Mouse (Mus musculus): ENCODE results near the gene Tent5b. TPM values are rescaled to one million over a fixed set of nuclear protein-coding genes. Genes with fewer than 3 reads are reported as not detected.

The Tent5b gene
- 1.4 and 2.8 TPM in 2 replicates for polyA plus RNA-seq (2014; fragmentation: Nextera tagmentation; extraction: Ambion mirVana)

GRCm38 (mm10) chr4:133479458-133480184 lies at the start of gene Tent5b:
TSS of gene Tent5b (plus strand) at chr4:133480132.
- Histone ChIP-seq H3K27me3 (replicated peaks; ENCODE audit: control insufficient read depth, insufficient read depth, low read length) (peaks cover 16% of the 10 kb centered on the region), H3K36me3 (ENCODE audit: control insufficient read depth, insufficient read depth, low read length) (no peaks in the 10 kb centered on the region), H3K4me3 (ENCODE audit: low read depth, low read length) (peak within 1 kb of the TSS; percentile 47), H3K9me3 (ENCODE audit: control insufficient read depth, low read length) (no peaks in the 10 kb centered on the region), H3K27ac (replicated peaks; ENCODE audit: low read depth, low read length) (no peak within 1 kb of the TSS), H3K4me2 (ENCODE audit: low read depth, low read length) (peak within 1 kb of the TSS; percentile 63), H3K9ac (ENCODE audit: low read depth, low read length) (peak within 1 kb of the TSS; percentile 40), H3K4me1 (ENCODE audit: control insufficient read depth, insufficient read depth, low read length) (peaks cover 15% of the 10 kb centered on the region)
- ATAC-seq (ENCODE audit: low read depth) (peak; percentile 99), DNase-seq (ENCODE audit: low spot score) (peak; percentile 99)
- 4% methylated on average over 21 of the region's 29 CpGs for WGBS

GRCm38 (mm10) chr4:133431508-133431907 lies 48.4 kb upstream of the Tent5b start:
- Histone ChIP-seq H3K4me2 (ENCODE audit: low read depth, low read length) (no peak overlapping the region), H3K27ac (replicated peaks; ENCODE audit: low read depth, low read length) (no peak overlapping the region), H3K9ac (ENCODE audit: low read depth, low read length) (no peak overlapping the region), H3K36me3 (ENCODE audit: control insufficient read depth, insufficient read depth, low read length) (no peaks in the 10 kb centered on the region), H3K27me3 (replicated peaks; ENCODE audit: control insufficient read depth, insufficient read depth, low read length) (no peaks in the 10 kb centered on the region), H3K4me1 (ENCODE audit: control insufficient read depth, insufficient read depth, low read length) (no peaks in the 10 kb centered on the region), H3K4me3 (ENCODE audit: low read depth, low read length) (no peak overlapping the region), H3K9me3 (ENCODE audit: control insufficient read depth, low read length) (no peaks in the 10 kb centered on the region)
- no peak for DNase-seq (ENCODE audit: low spot score)
- 74% methylated on average over 6 of the region's 6 CpGs for WGBS
- no peak for ATAC-seq (ENCODE audit: low read depth)

GRCm38 (mm10) chr4:133432560-133433171 lies 47.3 kb upstream of the Tent5b start:
- Histone ChIP-seq H3K27ac (replicated peaks; ENCODE audit: low read depth, low read length) (no peak overlapping the region), H3K27me3 (replicated peaks; ENCODE audit: control insufficient read depth, insufficient read depth, low read length) (no peaks in the 10 kb centered on the region), H3K9me3 (ENCODE audit: control insufficient read depth, low read length) (no peaks in the 10 kb centered on the region), H3K36me3 (ENCODE audit: control insufficient read depth, insufficient read depth, low read length) (no peaks in the 10 kb centered on the region), H3K4me2 (ENCODE audit: low read depth, low read length) (0 out of 2 replicates have a peak overlapping the region, but pooled peaks have one; percentile 0), H3K9ac (ENCODE audit: low read depth, low read length) (no peak overlapping the region), H3K4me1 (ENCODE audit: control insufficient read depth, insufficient read depth, low read length) (no peaks in the 10 kb centered on the region), H3K4me3 (ENCODE audit: low read depth, low read length) (no peak overlapping the region)
- 28% methylated on average over 17 of the region's 17 CpGs for WGBS
- ATAC-seq (ENCODE audit: low read depth) = peak; percentile 77
- peak; percentile 47 for DNase-seq (ENCODE audit: low spot score)

- Histone ChIP-seq H3K9ac (ENCODE audit: low read depth, low read length) (no peak overlapping the region), H3K36me3 (ENCODE audit: control insufficient read depth, insufficient read depth, low read length) (no peaks in the 10 kb centered on the region), H3K4me1 (ENCODE audit: control insufficient read depth, insufficient read depth, low read length) (peaks cover 17% of the 10 kb centered on the region), H3K4me3 (ENCODE audit: low read depth, low read length) (no peak overlapping the region), H3K27ac (replicated peaks; ENCODE audit: low read depth, low read length) (no peak overlapping the region), H3K27me3 (replicated peaks; ENCODE audit: control insufficient read depth, insufficient read depth, low read length) (no peaks in the 10 kb centered on the region), H3K9me3 (ENCODE audit: control insufficient read depth, low read length) (no peaks in the 10 kb centered on the region), H3K4me2 (ENCODE audit: low read depth, low read length) (no peak overlapping the region)
- 93% methylated on average over 11 of the region's 11 CpGs for WGBS
- no peak for DNase-seq (ENCODE audit: low spot score)
- ATAC-seq (ENCODE audit: low read depth) = no peak
Measured at GRCm38 (mm10) chr4:133435921-133436320, 44.0 kb upstream of the Tent5b start.

GRCm38 (mm10) chr4:133439460-133440376 lies 40.2 kb upstream of the Tent5b start:
- peak overlapping the region; percentile 45 for H3K4me2 ChIP-seq (ENCODE audit: low read depth, low read length)
- H3K4me3 ChIP-seq (ENCODE audit: low read depth, low read length) = 0 out of 2 replicates have a peak overlapping the region, but pooled peaks have one; percentile 5
- peak; percentile 92 for ATAC-seq (ENCODE audit: low read depth)
- no peaks in the 10 kb centered on the region for H3K27me3 ChIP-seq (replicated peaks; ENCODE audit: control insufficient read depth, insufficient read depth, low read length)
- no peaks in the 10 kb centered on the region for H3K9me3 ChIP-seq (ENCODE audit: control insufficient read depth, low read length)
- H3K27ac ChIP-seq (replicated peaks; ENCODE audit: low read depth, low read length) = peak overlapping the region; percentile 75
- no peaks in the 10 kb centered on the region for H3K36me3 ChIP-seq (ENCODE audit: control insufficient read depth, insufficient read depth, low read length)
- peak; percentile 94 for DNase-seq (ENCODE audit: low spot score)
- 5% methylated on average over 17 of the region's 17 CpGs for WGBS
- peaks cover 18% of the 10 kb centered on the region for H3K4me1 ChIP-seq (ENCODE audit: control insufficient read depth, insufficient read depth, low read length)
- H3K9ac ChIP-seq (ENCODE audit: low read depth, low read length) = peak overlapping the region; percentile 2; the same call in 1 of the 2 replicates

GRCm38 (mm10) chr4:133440377-133440795 lies 39.5 kb upstream of the Tent5b start:
- 3% methylated on average over 6 of the region's 6 CpGs for WGBS
- Histone ChIP-seq H3K27ac (replicated peaks; ENCODE audit: low read depth, low read length) (peak overlapping the region; percentile 75), H3K9me3 (ENCODE audit: control insufficient read depth, low read length) (no peaks in the 10 kb centered on the region), H3K9ac (ENCODE audit: low read depth, low read length) (peak overlapping the region; percentile 2; the same call in 1 of the 2 replicates), H3K36me3 (ENCODE audit: control insufficient read depth, insufficient read depth, low read length) (no peaks in the 10 kb centered on the region), H3K27me3 (replicated peaks; ENCODE audit: control insufficient read depth, insufficient read depth, low read length) (no peaks in the 10 kb centered on the region), H3K4me1 (ENCODE audit: control insufficient read depth, insufficient read depth, low read length) (peaks cover 18% of the 10 kb centered on the region), H3K4me2 (ENCODE audit: low read depth, low read length) (peak overlapping the region; percentile 45), H3K4me3 (ENCODE audit: low read depth, low read length) (0 out of 2 replicates have a peak overlapping the region, but pooled peaks have one; percentile 5)
- ATAC-seq (ENCODE audit: low read depth) = peak; percentile 86
- DNase-seq (ENCODE audit: low spot score) = peak; percentile 77

GRCm38 (mm10) chr4:133442194-133442593 lies 37.7 kb upstream of the Tent5b start:
- Histone ChIP-seq H3K9ac (ENCODE audit: low read depth, low read length) (no peak overlapping the region), H3K27ac (replicated peaks; ENCODE audit: low read depth, low read length) (peak overlapping the region; percentile 73), H3K4me3 (ENCODE audit: low read depth, low read length) (no peak overlapping the region), H3K4me1 (ENCODE audit: control insufficient read depth, insufficient read depth, low read length) (peaks cover 18% of the 10 kb centered on the region), H3K9me3 (ENCODE audit: control insufficient read depth, low read length) (no peaks in the 10 kb centered on the region), H3K36me3 (ENCODE audit: control insufficient read depth, insufficient read depth, low read length) (no peaks in the 10 kb centered on the region), H3K27me3 (replicated peaks; ENCODE audit: control insufficient read depth, insufficient read depth, low read length) (no peaks in the 10 kb centered on the region), H3K4me2 (ENCODE audit: low read depth, low read length) (no peak overlapping the region)
- no peak for ATAC-seq (ENCODE audit: low read depth)
- 36% methylated on average over 3 of the region's 3 CpGs for WGBS
- DNase-seq (ENCODE audit: low spot score) = no peak

- Histone ChIP-seq H3K4me2 (ENCODE audit: low read depth, low read length) (no peak overlapping the region), H3K36me3 (ENCODE audit: control insufficient read depth, insufficient read depth, low read length) (no peaks in the 10 kb centered on the region), H3K9ac (ENCODE audit: low read depth, low read length) (0 out of 2 replicates have a peak overlapping the region, but pooled peaks have one; percentile 3), H3K4me1 (ENCODE audit: control insufficient read depth, insufficient read depth, low read length) (peaks cover 18% of the 10 kb centered on the region), H3K9me3 (ENCODE audit: control insufficient read depth, low read length) (no peaks in the 10 kb centered on the region), H3K4me3 (ENCODE audit: low read depth, low read length) (no peak overlapping the region), H3K27me3 (replicated peaks; ENCODE audit: control insufficient read depth, insufficient read depth, low read length) (no peaks in the 10 kb centered on the region), H3K27ac (replicated peaks; ENCODE audit: low read depth, low read length) (peak overlapping the region; percentile 73)
- 42% methylated on average over 5 of the region's 5 CpGs for WGBS
- DNase-seq (ENCODE audit: low spot score) (peak; percentile 64), ATAC-seq (ENCODE audit: low read depth) (0 out of 2 replicates have a peak, but pooled peaks have one; percentile 5)
Measured at GRCm38 (mm10) chr4:133443085-133443484, 36.8 kb upstream of the Tent5b start.

Measured in embryonic facial prominence, embryonic 14.5 days (tissue).